Mouse (Mus musculus) C2C12 (cell line): ENCODE data around the gene Dok1. TPM values are rescaled to one million over a fixed set of nuclear protein-coding genes. Genes with fewer than 3 reads are reported as not detected.
A peak's percentile ranks its signal among the peaks of the same experiment; 100 is the strongest.

ENCODE experiments used
- H3K27me3 ChIP-seq: one replicate; pipeline ENCODE4 v1.6.1; 2011; ENCODE audit not compliant: control insufficient read depth, insufficient read depth, insufficient read length
- H3K36me3 ChIP-seq: one replicate; pipeline ENCODE4 v1.6.1; 2011; ENCODE audit not compliant: control insufficient read depth, insufficient read depth
- H3K4me3 ChIP-seq: one replicate; pipeline ENCODE4 v1.5.1; 2011; ENCODE audit warnings: mild to moderate bottlenecking, control low read depth; ENCODE audit not compliant: poor library complexity, insufficient read depth, severe bottlenecking
- H3K79me2 ChIP-seq: one replicate; pipeline ENCODE4 v1.6.1; 2011; ENCODE audit not compliant: control insufficient read depth, insufficient read depth
- H3K79me3 ChIP-seq: one replicate; pipeline ENCODE4 v1.6.1; 2011; ENCODE audit warnings: low read depth, control low read depth
- H3ac ChIP-seq: one replicate; pipeline ENCODE3; 2011; ENCODE audit warnings: low read depth; ENCODE audit not compliant: control insufficient read depth, insufficient read length
- CEBPB ChIP-seq: IDR thresholded peaks from one replicate; pipeline ENCODE4 v1.6.1; 2011; ENCODE audit warnings: low read depth, mild to moderate bottlenecking, control low read depth, moderate library complexity
- CTCF ChIP-seq: IDR thresholded peaks from one replicate; pipeline ENCODE4 v1.5.1; 2011; ENCODE audit not compliant: control insufficient read depth, insufficient read depth, insufficient read length
- FOSL1 ChIP-seq: IDR thresholded peaks from one replicate; pipeline ENCODE4 v1.8.0; 2011; ENCODE audit warnings: mild to moderate bottlenecking, low read length; ENCODE audit not compliant: poor library complexity, insufficient read depth, severe bottlenecking
- MAX ChIP-seq: IDR thresholded peaks from one replicate; pipeline ENCODE4 v1.6.1; 2011; ENCODE audit warnings: mild to moderate bottlenecking, control low read depth
- MYOD1 ChIP-seq: IDR thresholded peaks from one replicate; pipeline ENCODE4 v1.6.1; 2011; ENCODE audit warnings: low read depth; ENCODE audit not compliant: control insufficient read depth, insufficient read length
- MYOG ChIP-seq: IDR thresholded peaks from one replicate; pipeline ENCODE4 v1.6.1; 2011; ENCODE audit not compliant: control insufficient read depth, insufficient read length; ENCODE audit errors: extremely low read depth
- USF1 ChIP-seq: IDR thresholded peaks from one replicate; pipeline ENCODE4 v1.6.1; 2011; ENCODE audit warnings: low read depth, mild to moderate bottlenecking, control low read depth, moderate library complexity
- polyA plus RNA-seq: library from polyadenylated mRNA; unstranded; fragments of >200 nt; fragmentation: generic; extraction: Trizol; gene quantifications from one replicate; pipeline ENCODE4 v1.2.1, GENCODE M21; 2012; ENCODE audit warnings: missing spikeins

Gene Dok1
- polyA plus RNA-seq, 1 experiment, result 80.8 TPM

- Histone ChIP-seq H3K36me3 (no peaks in the 10 kb centered on the region), H3K4me3 (no peak overlapping the region), H3K79me3 (no peaks in the 10 kb centered on the region), H3ac (no peak overlapping the region), H3K27me3 (peaks cover 62% of the 10 kb centered on the region), H3K79me2 (no peaks in the 10 kb centered on the region)
- TF ChIP-seq CEBPB (no peak), MYOD1 (no peak), FOSL1 (no peak), MAX (no peak), MYOG (no peak), CTCF (no peak), USF1 (no peak)
These were observed 37.9 kb upstream of the Dok1 start for GRCm38 (mm10) chr6:83071220-83071619.

GRCm38 (mm10) chr6:83070311-83071219 is 37.3 kb upstream of the Dok1 start:
- Histone ChIP-seq H3K27me3 (peaks cover 65% of the 10 kb centered on the region), H3ac (no peak overlapping the region), H3K79me2 (no peaks in the 10 kb centered on the region), H3K79me3 (no peaks in the 10 kb centered on the region), H3K36me3 (no peaks in the 10 kb centered on the region), H3K4me3 (no peak overlapping the region)
- TF ChIP-seq MAX (no peak), MYOG (no peak)

DNA sequence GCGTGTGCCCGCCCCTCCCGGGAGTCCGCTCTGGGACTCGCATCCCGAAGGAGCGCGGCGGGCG is 36.8 kb upstream of the Dok1 start, which contains the start of gene Tlx2:
Gene Tlx2, minus strand, starts transcription at position 47 of the 64 bp plus-strand sequence.
- TF ChIP-seq FOSL1 (no peak), USF1 (no peak), CTCF (no peak), MYOG (no peak), MYOD1 (no peak), MAX (no peak), CEBPB (no peak)
- Histone ChIP-seq H3K27me3 (peaks cover 65% of the 10 kb centered on the region), H3K79me2 (no peaks in the 10 kb centered on the region), H3K79me3 (no peaks in the 10 kb centered on the region), H3K4me3 (no peak within 1 kb of the TSS), H3ac (no peak within 1 kb of the TSS), H3K36me3 (no peaks in the 10 kb centered on the region)

DNA sequence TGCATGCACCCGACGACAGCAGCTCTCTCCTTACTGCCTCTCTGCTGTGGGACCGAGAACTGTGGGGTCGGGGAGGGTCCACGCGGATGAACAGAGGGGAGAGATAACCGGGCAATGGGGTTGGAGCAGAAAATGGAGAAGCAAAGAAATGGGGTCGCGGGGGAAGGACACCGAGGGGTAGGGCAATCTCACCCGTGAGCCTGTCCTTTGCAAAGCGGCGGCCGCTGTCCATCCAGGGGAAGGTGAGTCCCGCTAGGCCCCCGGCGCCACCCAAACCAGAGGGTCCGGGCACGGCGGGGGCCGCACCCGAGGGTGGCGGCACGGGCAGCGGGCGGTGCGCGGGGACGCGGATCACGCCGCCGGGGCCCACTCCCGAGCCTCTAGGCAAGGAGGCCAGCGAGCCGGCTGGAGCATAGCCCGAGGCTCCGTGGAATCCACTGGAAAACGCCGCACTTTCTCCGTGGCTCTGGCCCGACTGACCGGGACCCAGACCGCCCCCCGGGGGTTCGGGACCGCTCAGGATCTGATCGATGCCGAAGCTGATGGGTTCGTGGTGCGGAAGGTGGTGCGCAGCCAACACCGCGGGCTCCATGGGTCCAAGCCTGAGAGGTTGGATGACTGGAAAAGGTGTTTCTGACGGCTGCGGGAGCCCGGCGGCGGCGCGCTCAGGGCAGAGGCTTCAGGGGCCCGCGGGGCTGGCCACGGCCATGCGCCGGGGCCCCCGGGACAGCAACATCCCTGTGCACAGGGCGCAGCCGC is 36.4 kb upstream of the Dok1 start:
- Histone ChIP-seq H3K79me3 (no peaks in the 10 kb centered on the region), H3K79me2 (no peaks in the 10 kb centered on the region), H3K27me3 (peaks cover 68% of the 10 kb centered on the region), H3K4me3 (no peak overlapping the region), H3ac (no peak overlapping the region), H3K36me3 (no peaks in the 10 kb centered on the region)
- TF ChIP-seq FOSL1, result no peak
- TF ChIP-seq USF1, result no peak

- Histone ChIP-seq H3K36me3 (no peaks in the 10 kb centered on the region), H3K27me3 (peaks cover 75% of the 10 kb centered on the region), H3K79me3 (no peaks in the 10 kb centered on the region), H3K4me3 (no peak overlapping the region), H3K79me2 (no peaks in the 10 kb centered on the region), H3ac (peak overlapping the region; percentile 18)
- TF ChIP-seq MAX, result no peak
- TF ChIP-seq MYOD1, result no peak
- no peak for TF ChIP-seq USF1
- TF ChIP-seq CTCF, result no peak
- TF ChIP-seq CEBPB, result no peak
- no peak for TF ChIP-seq MYOG
- TF ChIP-seq FOSL1, result no peak
These were observed 35.6 kb upstream of the Dok1 start for GRCm38 (mm10) chr6:83068706-83069487.

- TF ChIP-seq USF1 (no peak), CTCF (no peak), MYOG (no peak), CEBPB (no peak), FOSL1 (no peak), MYOD1 (no peak), MAX (no peak)
- Histone ChIP-seq H3K79me3 (no peaks in the 10 kb centered on the region), H3K79me2 (no peaks in the 10 kb centered on the region), H3K27me3 (peaks cover 82% of the 10 kb centered on the region), H3K4me3 (no peak overlapping the region), H3ac (no peak overlapping the region), H3K36me3 (no peaks in the 10 kb centered on the region)
These were observed 35.0 kb upstream of the Dok1 start for GRCm38 (mm10) chr6:83068221-83068620.
